Mouse (Mus musculus) megakaryocyte, embryonic 14.5 days (primary cell): Measurements from ENCODE around the gene Tekt4. TPM values are rescaled to one million over a fixed set of nuclear protein-coding genes. Genes with fewer than 3 reads are reported as not detected.

Source experiments
- H3K27me3 ChIP-seq: replicated peaks from 2 replicates; pipeline ENCODE3; 2012; ENCODE audit warnings: inconsistent platforms
- H3K36me3 ChIP-seq: replicated peaks from 2 replicates; pipeline ENCODE3; 2012; ENCODE audit warnings: low read length, inconsistent platforms, mixed read lengths
- H3K4me1 ChIP-seq: 2 replicates; pipeline ENCODE4 v1.6.1; 2012; ENCODE audit warnings: inconsistent platforms
- H3K4me3 ChIP-seq: replicated peaks from 2 replicates; pipeline ENCODE3; 2012; ENCODE audit warnings: moderate library complexity, mild to moderate bottlenecking, inconsistent platforms
- H3K9me3 ChIP-seq: 2 replicates; pipeline ENCODE4 v1.6.1; 2012; ENCODE audit warnings: inconsistent platforms
- FLI1 ChIP-seq: IDR thresholded peaks from 2 replicates; pipeline ENCODE4 v1.6.1; 2012; ENCODE audit warnings: low read length, inconsistent platforms, mixed read lengths
- GATA1 ChIP-seq: IDR thresholded peaks from 3 replicates; pipeline ENCODE4 v1.6.1; 2012; ENCODE audit warnings: mixed read lengths, low read length, inconsistent platforms, borderline replicate concordance
- polyA plus RNA-seq: library from polyadenylated mRNA; stranded (reverse); fragments of >175 nt; gene quantifications from 2 replicates; pipeline ENCODE4 v1.2.3, GENCODE M21; 2012; ENCODE audit warnings: low replicate concordance; ENCODE audit not compliant: insufficient read depth

Gene Tekt4
- polyA plus RNA-seq, 1 experiment, result not detected

DNA sequence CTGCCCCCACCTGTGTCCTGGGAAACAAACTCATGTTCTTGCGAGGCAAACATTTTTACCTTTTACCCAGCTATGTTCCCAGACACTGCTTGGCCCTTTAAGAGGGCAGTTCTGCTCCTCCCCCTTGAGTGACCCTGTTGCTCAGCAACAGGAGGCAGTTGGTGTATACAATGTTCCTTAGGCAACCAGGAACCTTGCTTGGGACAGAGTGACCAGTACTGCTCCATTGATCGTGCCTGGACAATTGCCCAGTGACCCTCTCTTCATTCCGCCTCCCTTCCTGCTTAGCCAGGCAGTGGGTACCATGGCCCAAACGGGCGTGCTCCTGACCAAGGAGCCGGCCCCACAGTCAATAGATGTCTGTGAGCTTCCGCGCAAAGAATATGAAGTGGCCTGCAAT, 17.0 kb downstream of the Tekt4 start:
- H3K4me1 ChIP-seq, result peaks cover 10% of the 10 kb centered on the region
- H3K27me3 ChIP-seq, result peaks cover 86% of the 10 kb centered on the region
- H3K9me3 ChIP-seq, result no peaks in the 10 kb centered on the region
- TF ChIP-seq FLI1 (no peak), GATA1 (no peak)
- H3K36me3 ChIP-seq, result no peaks in the 10 kb centered on the region
- no peak overlapping the region for H3K4me3 ChIP-seq

DNA sequence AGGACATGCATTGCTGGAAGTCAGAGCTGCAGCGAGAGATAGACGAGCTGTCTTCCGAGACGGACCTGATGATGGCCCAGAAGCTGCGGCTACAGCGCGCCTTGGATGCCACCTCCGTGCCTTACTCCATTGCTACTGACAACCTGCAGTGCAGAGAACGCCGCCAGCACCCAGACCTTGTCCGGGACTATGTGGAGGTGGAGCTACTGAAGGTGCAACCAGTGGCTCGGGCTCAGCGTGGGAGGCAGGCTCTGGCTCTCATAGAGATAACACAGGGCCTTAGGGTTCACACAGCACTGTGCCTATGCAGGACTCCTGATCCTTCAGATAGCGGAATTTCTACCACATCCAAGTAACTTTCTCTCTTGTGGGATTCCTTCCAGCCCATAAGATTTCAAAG, 17.6 kb downstream of the Tekt4 start:
- peaks cover 89% of the 10 kb centered on the region for H3K27me3 ChIP-seq
- H3K36me3 ChIP-seq, result no peaks in the 10 kb centered on the region
- peaks cover 10% of the 10 kb centered on the region for H3K4me1 ChIP-seq
- H3K4me3 ChIP-seq, result no peak overlapping the region
- no peak for TF ChIP-seq FLI1
- TF ChIP-seq GATA1, result no peak
- H3K9me3 ChIP-seq, result no peaks in the 10 kb centered on the region

DNA sequence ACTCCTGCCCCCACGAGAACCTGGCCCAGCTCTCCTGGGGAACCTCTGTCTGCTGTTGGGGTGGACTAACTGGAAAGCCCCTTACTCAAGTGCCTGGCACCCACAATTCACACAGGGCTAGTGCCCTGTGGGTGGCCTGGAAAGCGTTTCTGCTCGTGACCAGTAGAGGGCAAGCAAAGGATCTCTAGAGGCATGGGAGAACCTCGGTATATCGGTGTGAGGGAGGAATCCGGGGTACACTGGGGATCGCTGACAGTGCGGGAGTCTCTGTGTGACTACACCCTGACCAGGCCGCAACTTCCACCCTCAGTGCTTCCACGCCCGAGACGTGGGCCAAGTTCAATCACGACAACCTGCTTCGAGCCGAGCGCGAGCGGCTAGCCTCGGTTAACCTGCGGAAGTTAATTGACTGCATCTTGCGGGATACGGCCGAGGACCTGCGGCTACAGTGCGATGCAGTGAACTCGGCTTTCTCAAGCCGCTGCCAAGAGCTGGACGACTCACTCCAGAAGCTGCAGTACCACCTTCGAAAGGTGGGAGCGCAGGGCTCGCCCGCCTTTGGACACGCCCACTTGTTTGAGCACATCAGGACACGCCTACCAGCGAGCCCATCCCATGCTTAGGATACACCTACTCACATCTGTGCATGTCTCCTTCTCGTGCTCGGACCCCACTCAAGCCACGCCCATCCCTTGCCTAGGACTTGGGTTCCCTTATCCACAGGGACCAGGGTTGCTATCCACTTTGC, 20.1 kb downstream of the Tekt4 start:
- Histone ChIP-seq H3K9me3 (no peaks in the 10 kb centered on the region), H3K4me3 (peak overlapping the region; percentile 89), H3K4me1 (peaks cover 10% of the 10 kb centered on the region), H3K27me3 (peaks cover 96% of the 10 kb centered on the region), H3K36me3 (no peaks in the 10 kb centered on the region)
- TF ChIP-seq GATA1, result no peak
- no peak for TF ChIP-seq FLI1

DNA sequence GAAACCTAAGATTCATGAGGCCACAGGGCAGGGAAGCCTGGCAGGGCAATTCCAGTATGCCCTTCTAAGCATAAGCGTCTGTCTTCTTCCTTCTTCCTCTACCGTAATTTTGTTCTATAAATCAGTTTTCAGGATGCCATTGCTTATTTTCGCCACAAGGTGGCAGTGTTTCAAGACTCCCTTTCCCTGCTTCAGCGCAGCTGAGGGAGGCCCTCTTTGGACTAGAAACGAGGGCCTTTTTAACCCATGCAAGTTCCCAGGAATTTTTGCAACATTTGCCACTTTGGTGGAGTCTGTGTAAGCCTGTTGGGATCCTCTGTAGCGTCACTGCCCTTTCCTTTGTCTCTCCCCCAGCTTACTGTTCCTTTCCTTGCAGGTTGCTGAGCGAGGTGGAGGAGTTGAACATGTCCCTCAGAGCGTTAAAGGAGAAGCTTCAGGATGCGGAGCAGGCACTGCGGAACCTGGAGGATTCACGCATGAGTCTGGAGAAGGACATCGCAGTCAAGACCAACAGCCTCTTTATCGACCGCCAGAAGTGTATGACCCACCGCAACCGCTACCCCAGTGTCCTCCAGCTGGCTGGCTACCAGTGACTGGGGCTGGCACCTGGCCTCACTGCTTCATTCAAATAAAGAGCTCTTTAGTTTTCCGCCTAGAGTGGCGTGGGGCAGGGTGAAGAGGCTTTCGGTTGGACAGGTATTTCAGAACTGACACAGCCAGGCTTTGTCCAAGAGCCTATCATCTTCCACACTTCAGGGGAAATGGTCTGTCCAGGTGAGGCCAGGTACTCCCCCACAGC, 21.7 kb downstream of the Tekt4 start:
- Histone ChIP-seq H3K27me3 (peaks cover 98% of the 10 kb centered on the region), H3K4me1 (peaks cover 10% of the 10 kb centered on the region), H3K4me3 (no peak overlapping the region), H3K9me3 (no peaks in the 10 kb centered on the region), H3K36me3 (no peaks in the 10 kb centered on the region)
- no peak for TF ChIP-seq GATA1
- TF ChIP-seq FLI1, result no peak

DNA sequence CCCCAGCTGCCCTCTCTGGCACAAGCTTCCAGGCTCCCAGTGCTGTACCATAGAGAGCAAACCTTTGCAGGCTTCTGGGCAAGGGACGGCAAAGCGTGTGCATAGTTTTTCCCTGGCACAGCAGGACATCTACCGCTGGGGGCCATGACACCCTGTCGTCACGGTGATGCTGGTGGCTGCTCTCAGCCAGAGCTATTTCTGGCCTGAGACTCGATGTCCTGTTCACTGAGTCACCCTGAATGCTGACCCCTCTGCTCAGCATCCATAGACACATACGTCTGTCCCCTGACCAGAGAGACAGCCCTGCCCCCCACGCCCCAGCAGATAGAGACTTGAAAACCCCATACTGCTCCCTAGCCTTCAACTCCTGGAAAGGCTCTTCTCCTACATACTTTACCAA, 25.7 kb downstream of the Tekt4 start:
- TF ChIP-seq FLI1 (no peak), GATA1 (no peak)
- Histone ChIP-seq H3K9me3 (no peaks in the 10 kb centered on the region), H3K4me1 (no peaks in the 10 kb centered on the region; the same call in 1 of the 2 replicates), H3K27me3 (peaks cover 97% of the 10 kb centered on the region), H3K4me3 (no peak overlapping the region), H3K36me3 (no peaks in the 10 kb centered on the region)

DNA sequence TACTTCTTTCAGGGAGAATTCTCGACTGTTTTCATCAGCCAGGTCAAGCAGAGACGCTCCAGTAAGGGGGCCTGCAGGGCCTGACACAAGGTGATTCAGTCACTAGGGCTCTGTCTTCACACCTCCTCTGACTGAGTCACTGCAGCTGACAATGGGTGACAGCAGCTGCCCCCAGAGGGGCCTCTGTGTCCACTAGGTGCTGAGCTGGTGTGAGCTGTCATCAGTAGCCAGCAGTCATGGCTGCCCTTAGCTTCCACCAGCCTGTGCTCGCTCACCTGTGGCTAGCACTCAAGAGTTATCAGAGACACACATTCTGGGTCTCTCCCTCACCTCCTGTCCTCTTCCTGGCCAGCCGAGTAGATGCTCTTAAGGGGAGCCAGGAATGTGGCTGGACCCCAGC, 26.4 kb downstream of the Tekt4 start:
- H3K4me1 ChIP-seq, result no peaks in the 10 kb centered on the region
- no peak overlapping the region for H3K4me3 ChIP-seq
- H3K27me3 ChIP-seq, result peaks cover 97% of the 10 kb centered on the region
- TF ChIP-seq GATA1, result no peak
- no peak for TF ChIP-seq FLI1
- no peaks in the 10 kb centered on the region for H3K9me3 ChIP-seq
- no peaks in the 10 kb centered on the region for H3K36me3 ChIP-seq

DNA sequence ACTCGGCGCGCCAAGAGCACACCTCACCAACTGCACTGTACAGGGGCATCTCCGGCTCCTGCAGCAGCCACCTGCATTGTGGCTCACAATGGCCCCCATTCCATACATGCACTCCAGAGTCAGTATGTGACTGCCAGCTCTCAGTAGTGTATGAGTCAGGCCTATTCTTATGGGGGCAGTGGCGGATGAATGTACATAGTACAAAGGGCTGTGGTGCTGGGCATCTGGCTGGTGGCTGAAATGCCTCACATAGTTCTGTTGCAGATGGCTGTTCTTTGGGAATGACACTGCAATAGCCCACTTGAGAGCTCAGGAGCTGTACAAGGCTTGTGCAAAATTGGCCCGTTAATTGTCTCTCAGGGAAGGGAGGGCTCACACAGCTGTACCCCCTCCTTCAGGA, 27.7 kb downstream of the Tekt4 start:
- no peaks in the 10 kb centered on the region for H3K9me3 ChIP-seq
- TF ChIP-seq GATA1, result no peak
- TF ChIP-seq FLI1, result no peak
- no peak overlapping the region for H3K4me3 ChIP-seq
- H3K4me1 ChIP-seq, result no peaks in the 10 kb centered on the region
- peaks cover 96% of the 10 kb centered on the region for H3K27me3 ChIP-seq
- H3K36me3 ChIP-seq, result no peaks in the 10 kb centered on the region

DNA sequence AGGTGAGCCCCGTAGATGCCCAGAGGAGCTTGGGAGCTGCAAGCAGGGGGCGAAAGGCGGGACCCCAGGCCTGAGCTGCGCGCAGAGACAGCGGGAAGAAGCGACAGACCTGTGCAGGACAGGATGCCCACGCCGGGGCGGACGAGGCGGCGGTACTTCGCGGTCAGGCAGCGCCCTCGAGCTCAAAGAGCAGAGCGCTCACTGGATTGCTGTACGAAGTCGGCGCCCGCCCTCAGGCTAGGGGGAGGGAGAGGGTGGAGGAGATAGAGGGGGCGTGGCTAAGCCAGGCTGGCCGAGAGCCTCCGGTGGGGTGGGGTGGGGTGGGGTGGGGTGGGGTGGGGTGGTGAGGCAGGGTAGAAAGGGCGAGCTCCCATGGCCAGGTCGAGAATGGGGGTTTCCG, 42.6 kb downstream of the Tekt4 start, which contains the start of gene Sstr5:
Sstr5 (minus strand) TSS at position 276 of the 400 bp plus-strand sequence.
- Histone ChIP-seq H3K4me3 (no peak within 1 kb of the TSS), H3K27me3 (peaks cover 95% of the 10 kb centered on the region), H3K9me3 (peaks cover 5% of the 10 kb centered on the region)

DNA sequence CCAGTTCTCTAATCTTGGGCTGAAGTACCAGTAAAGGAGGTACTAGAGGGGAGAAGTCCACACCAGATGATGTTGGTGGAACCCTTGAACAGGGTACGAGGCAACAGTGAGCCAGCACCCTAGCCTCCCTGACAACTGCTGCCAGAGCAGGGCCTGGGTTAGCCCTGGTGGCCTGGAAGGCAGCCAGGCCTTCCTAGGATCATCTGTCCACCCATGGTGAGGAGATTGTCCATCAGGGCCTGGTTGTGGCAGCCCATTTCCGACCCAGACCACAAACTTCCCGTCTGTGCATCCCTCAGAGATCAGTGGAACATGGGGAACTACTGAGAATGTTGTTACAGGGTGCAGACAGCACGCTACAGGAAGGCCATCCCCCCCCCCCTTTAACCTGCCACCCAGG, 48.2 kb downstream of the Tekt4 start:
- TF ChIP-seq GATA1 (no peak), FLI1 (no peak)
- H3K4me1 ChIP-seq, result peaks cover 19% of the 10 kb centered on the region
- H3K36me3 ChIP-seq, result no peaks in the 10 kb centered on the region
- H3K4me3 ChIP-seq, result no peak overlapping the region
- no peaks in the 10 kb centered on the region for H3K9me3 ChIP-seq
- H3K27me3 ChIP-seq, result peaks cover 91% of the 10 kb centered on the region

More for the DNA sequence above, 42.6 kb downstream of the Tekt4 start, which contains the start of gene Sstr5:
- no peaks in the 10 kb centered on the region for H3K36me3 ChIP-seq
- peaks cover 13% of the 10 kb centered on the region for H3K4me1 ChIP-seq
- no peak for TF ChIP-seq GATA1
- TF ChIP-seq FLI1, result no peak

DNA sequence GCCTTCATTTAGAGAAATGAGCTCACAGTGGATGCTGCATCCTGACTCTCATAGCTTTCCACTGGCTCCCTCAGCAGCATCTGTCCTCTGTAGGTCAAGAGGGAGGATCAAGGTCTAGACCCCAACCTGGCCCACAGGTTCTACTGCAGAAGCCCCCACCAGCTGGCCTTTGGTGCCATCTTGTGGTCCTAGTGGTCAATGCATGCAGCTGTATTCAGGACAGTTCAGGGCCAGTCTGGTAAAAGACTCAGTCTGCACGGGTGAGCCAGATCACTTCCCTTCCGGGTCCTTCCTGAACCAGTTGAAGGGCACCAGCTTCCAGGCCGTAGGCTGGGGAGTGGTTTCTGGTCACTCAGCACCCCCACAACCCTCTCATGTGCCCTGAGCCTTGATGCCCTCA, 53.4 kb downstream of the Tekt4 start:
- H3K36me3 ChIP-seq, result no peaks in the 10 kb centered on the region
- H3K4me1 ChIP-seq, result peaks cover 5% of the 10 kb centered on the region
- peaks cover 94% of the 10 kb centered on the region for H3K27me3 ChIP-seq
- TF ChIP-seq GATA1 (no peak), FLI1 (no peak)
- no peaks in the 10 kb centered on the region for H3K9me3 ChIP-seq
- H3K4me3 ChIP-seq, result no peak overlapping the region
